Mouse (Mus musculus): ENCODE data around the gene Nagpa. TPM values are rescaled to one million over a fixed set of nuclear protein-coding genes. Genes with fewer than 3 reads are reported as not detected.

Nagpa gene
- 6.4 TPM for polyA plus RNA-seq (2015; fragmentation: Illumina TruSeq; extraction: RNeasy Lipid Tissue Mini Kit (QIAGEN cat#74804); ENCODE audit: insufficient read depth, low read depth, low replicate concordance)

GRCm38 (mm10) chr16:5203668-5204433 is at the start of gene Nagpa:
Nagpa (minus strand) TSS chr16:5204012.

GRCm38 (mm10) chr16:5233418-5234313 is 29.9 kb upstream of the Nagpa start, which contains the start of gene Alg1:
Alg1 (plus strand) TSS chr16:5233621.

GRCm38 (mm10) chr16:5222140-5222539 is 18.3 kb upstream of the Nagpa start, which contains the start of gene AU021092:
AU021092 (minus strand) TSS chr16:5222299.

GRCm38 (mm10) chr16:5147037-5147385 is 56.8 kb downstream of the Nagpa start, which contains the start of gene Sec14l5:
Sec14l5 (plus strand) TSS chr16:5147109.

Other genes with a start within 250 kb of the Nagpa start
- gene Anks3, start 239.8 kb downstream of the Nagpa start, polyA plus RNA-seq (2015; fragmentation: Illumina TruSeq; extraction: RNeasy Lipid Tissue Mini Kit (QIAGEN cat#74804); ENCODE audit: insufficient read depth, low read depth, low replicate concordance), result 18.0 TPM
- not detected for gene Sept12, start 206.2 kb downstream of the Nagpa start, polyA plus RNA-seq (2015; fragmentation: Illumina TruSeq; extraction: RNeasy Lipid Tissue Mini Kit (QIAGEN cat#74804); ENCODE audit: insufficient read depth, low read depth, low replicate concordance)
- 14.3 TPM for gene Smim22, start 196.7 kb downstream of the Nagpa start, polyA plus RNA-seq (2015; fragmentation: Illumina TruSeq; extraction: RNeasy Lipid Tissue Mini Kit (QIAGEN cat#74804); ENCODE audit: insufficient read depth, low read depth, low replicate concordance)
- 16.7 TPM for gene Rogdi, start 190.5 kb downstream of the Nagpa start, polyA plus RNA-seq (2015; fragmentation: Illumina TruSeq; extraction: RNeasy Lipid Tissue Mini Kit (QIAGEN cat#74804); ENCODE audit: insufficient read depth, low read depth, low replicate concordance)
- gene Glyr1, start 154.1 kb downstream of the Nagpa start, polyA plus RNA-seq (2015; fragmentation: Illumina TruSeq; extraction: RNeasy Lipid Tissue Mini Kit (QIAGEN cat#74804); ENCODE audit: insufficient read depth, low read depth, low replicate concordance), result 27.2 TPM
- 13.5 TPM for gene Ubn1, start 154.0 kb downstream of the Nagpa start, polyA plus RNA-seq (2015; fragmentation: Illumina TruSeq; extraction: RNeasy Lipid Tissue Mini Kit (QIAGEN cat#74804); ENCODE audit: insufficient read depth, low read depth, low replicate concordance)
- gene Ppl, start 71.6 kb downstream of the Nagpa start, polyA plus RNA-seq (2015; fragmentation: Illumina TruSeq; extraction: RNeasy Lipid Tissue Mini Kit (QIAGEN cat#74804); ENCODE audit: insufficient read depth, low read depth, low replicate concordance), result 4.2 TPM
- gene Sec14l5, start 56.9 kb downstream of the Nagpa start, polyA plus RNA-seq (2015; fragmentation: Illumina TruSeq; extraction: RNeasy Lipid Tissue Mini Kit (QIAGEN cat#74804); ENCODE audit: insufficient read depth, low read depth, low replicate concordance), result not detected
- gene AU021092, start 18.3 kb upstream of the Nagpa start, polyA plus RNA-seq (2015; fragmentation: Illumina TruSeq; extraction: RNeasy Lipid Tissue Mini Kit (QIAGEN cat#74804); ENCODE audit: insufficient read depth, low read depth, low replicate concordance), result 6.8 TPM
- 17.2 TPM for gene Alg1, start 29.6 kb upstream of the Nagpa start, polyA plus RNA-seq (2015; fragmentation: Illumina TruSeq; extraction: RNeasy Lipid Tissue Mini Kit (QIAGEN cat#74804); ENCODE audit: insufficient read depth, low read depth, low replicate concordance)
- gene Eef2kmt, start 52.0 kb upstream of the Nagpa start, polyA plus RNA-seq (2015; fragmentation: Illumina TruSeq; extraction: RNeasy Lipid Tissue Mini Kit (QIAGEN cat#74804); ENCODE audit: insufficient read depth, low read depth, low replicate concordance), result 6.6 TPM